Comparison of ENCODE assay signal across 14 mouse cellular contexts in genomic region chr9:45787071-45787470, GRCm38 (mm10). TPM values are rescaled to one million over a fixed set of nuclear protein-coding genes. Genes with fewer than 3 reads are reported as not detected.
DNase-seq lines count a peak whose midpoint lies in the region; ATAC-seq and TF ChIP-seq lines count a peak whose summit lies in the region.
"Had no signal": no experiment of that assay in that cellular context is flagged by ENCODE, and none has a peak within 500 bp of the region (broad histone marks: within the 10 kb centered on the region; RNA-seq: fewer than 3 reads in every experiment).

No protein-coding gene starts in this region.

- no peak overlapping the region for H3K27ac ChIP-seq in heart, postnatal 0 days (ENCODE audit: low read depth)
- H3K27ac ChIP-seq in lung, postnatal 0 days (ENCODE audit: low read length): no peak overlapping the region
- H3K27ac ChIP-seq in liver, postnatal 0 days (ENCODE audit: low read depth): peak overlapping the region; percentile 84
- H3K27ac ChIP-seq: forebrain, embryonic 12.5 days; limb, embryonic 12.5 days had no signal

- 0 out of 2 replicates have a peak, but pooled peaks cover 4% of the 10 kb centered on the region for H3K36me3 ChIP-seq in heart, postnatal 0 days (replicated peaks; ENCODE audit: control insufficient read depth, insufficient read depth, low read length)
- H3K36me3 ChIP-seq in lung, postnatal 0 days (ENCODE audit: insufficient read depth, low read length): no peaks in the 10 kb centered on the region
- 0 out of 2 replicates have a peak, but pooled peaks cover 4% of the 10 kb centered on the region for H3K36me3 ChIP-seq in liver, postnatal 0 days (replicated peaks; ENCODE audit: insufficient read depth, low read length)

- peak; percentile 61 for ATAC-seq in heart, postnatal 0 days (ENCODE audit: insufficient read depth, low read depth)
- peak; percentile 58 for ATAC-seq in lung, postnatal 0 days
- ATAC-seq in liver, postnatal 0 days: peak; percentile 57
- ATAC-seq: intestine, postnatal 0 days had no signal

- TF ChIP-seq CTCF in heart, postnatal 0 days (IDR thresholded peaks at IDR 0.05; ENCODE audit: low read depth): no peak
- TF ChIP-seq CTCF in lung, postnatal 0 days (IDR thresholded peaks at IDR 0.05): no peak
- TF ChIP-seq CTCF in liver, postnatal 0 days (IDR thresholded peaks at IDR 0.05; ENCODE audit: low read depth): no peak

- H3K9ac ChIP-seq in heart, postnatal 0 days (replicated peaks; ENCODE audit: low read depth, low read length): no peak overlapping the region
- no peak overlapping the region for H3K9ac ChIP-seq in lung, postnatal 0 days (replicated peaks; ENCODE audit: low read depth)
- H3K9ac ChIP-seq in liver, postnatal 0 days (replicated peaks): peak overlapping the region; percentile 67
- H3K9ac ChIP-seq: forebrain, embryonic 12.5 days; limb, embryonic 12.5 days had no signal

- DNase-seq in cerebellum, adult 11-12 months: peak; percentile 46
- no peak for DNase-seq in cerebellum, adult 9-10 months
- DNase-seq in heart, postnatal 0 days (ENCODE audit: low spot score): peak; percentile 26
- no peak for DNase-seq in heart, adult 11 months
- DNase-seq in lung, postnatal 0 days (ENCODE audit: low spot score): peak; percentile 36
- no peak for DNase-seq in lung, postnatal 14 days
- peak; percentile 30 for DNase-seq in liver, postnatal 0 days
- DNase-seq in frontal cortex, postnatal 10 days (ENCODE audit: low spot score in 2 of 2): no peak
- DNase-seq: adrenal gland, adult 8-10 months; layer of hippocampus, postnatal 36 days had no signal

- 39% methylated on average over 8 of the region's 8 CpGs for WGBS in heart, postnatal 0 days
- WGBS in lung, postnatal 0 days: 43% methylated on average over 8 of the region's 8 CpGs
- 78% methylated on average over 8 of the region's 8 CpGs for WGBS in liver, postnatal 0 days (ENCODE audit: insufficient replicate concordance)

- no peaks in the 10 kb centered on the region for H3K9me3 ChIP-seq in heart, postnatal 0 days (replicated peaks; ENCODE audit: control insufficient read depth, low read length)
- no peaks in the 10 kb centered on the region for H3K9me3 ChIP-seq in lung, postnatal 0 days (ENCODE audit: low read length)
- H3K9me3 ChIP-seq in liver, postnatal 0 days (ENCODE audit: low read length): no peaks in the 10 kb centered on the region
- H3K9me3 ChIP-seq: forebrain, embryonic 12.5 days; limb, embryonic 12.5 days; megakaryocyte, embryonic 14.5 days had no signal

- peaks cover 9% of the 10 kb centered on the region for H3K4me1 ChIP-seq in heart, postnatal 0 days (ENCODE audit: control insufficient read depth, insufficient read depth)
- no peaks in the 10 kb centered on the region for H3K4me1 ChIP-seq in lung, postnatal 0 days (ENCODE audit: insufficient read depth, low read depth, low read length)
- H3K4me1 ChIP-seq in liver, postnatal 0 days (ENCODE audit: insufficient read depth): peaks cover 17% of the 10 kb centered on the region
- H3K4me1 ChIP-seq: limb, embryonic 12.5 days; megakaryocyte, embryonic 14.5 days had no signal

- no peaks in the 10 kb centered on the region for H3K27me3 ChIP-seq in heart, postnatal 0 days (ENCODE audit: control insufficient read depth, insufficient read depth, low read length)
- no peaks in the 10 kb centered on the region for H3K27me3 ChIP-seq in lung, postnatal 0 days (replicated peaks; ENCODE audit: insufficient read depth, low read length)
- no peaks in the 10 kb centered on the region for H3K27me3 ChIP-seq in liver, postnatal 0 days (ENCODE audit: insufficient read depth, low read length)
- H3K27me3 ChIP-seq: forebrain, embryonic 12.5 days; limb, embryonic 12.5 days had no signal

- TF ChIP-seq EP300 in heart, postnatal 0 days (IDR thresholded peaks at IDR 0.05; ENCODE audit: low read depth): no peak
- no peak for TF ChIP-seq EP300 in lung, postnatal 0 days (IDR thresholded peaks at IDR 0.05)
- TF ChIP-seq EP300 in liver, postnatal 0 days (IDR thresholded peaks at IDR 0.05; ENCODE audit: low read depth): no peak

- no peak overlapping the region for H3K4me3 ChIP-seq in heart, postnatal 0 days (ENCODE audit: low read depth, low read length)
- no peak overlapping the region for H3K4me3 ChIP-seq in lung, postnatal 0 days (ENCODE audit: low read depth, low read length)
- peak overlapping the region; percentile 53 for H3K4me3 ChIP-seq in liver, postnatal 0 days (ENCODE audit: low read depth, low read length)
- H3K4me3 ChIP-seq: forebrain, embryonic 12.5 days; limb, embryonic 12.5 days; megakaryocyte, embryonic 14.5 days had no signal

- no peak overlapping the region; the same call in 1 of the 2 replicates for H3K4me2 ChIP-seq in heart, postnatal 0 days (ENCODE audit: low read depth, low read length)
- H3K4me2 ChIP-seq in lung, postnatal 0 days (replicated peaks; ENCODE audit: low read depth, low read length): no peak overlapping the region
- H3K4me2 ChIP-seq in liver, postnatal 0 days (ENCODE audit: low read depth, low read length): peak overlapping the region; percentile 66
- H3K4me2 ChIP-seq: forebrain, embryonic 12.5 days; limb, embryonic 12.5 days had no signal

RNA-seq across cellular contexts. Expression of gene Cep164, which starts 41.4 kb away (rescaled TPM):
- 15.7 and 29.8 TPM in 2 replicates for total RNA-seq in heart, postnatal 0 days (2014; rRNA removed; ENCODE audit: low replicate concordance)
- polyA plus RNA-seq in heart, postnatal 0 days (2015; fragmentation: Nextera tagmentation; extraction: Ambion mirVana): 7.0 and 9.4 TPM in 2 replicates
- polyA plus RNA-seq in lung, postnatal 0 days (2015; fragmentation: Nextera tagmentation; extraction: Ambion mirVana): 16.5 and 19.4 TPM in 2 replicates
- 6.1 and 6.6 TPM in 2 replicates for polyA plus RNA-seq in liver, postnatal 0 days (2015; fragmentation: Nextera tagmentation; extraction: Ambion mirVana)

RNA-seq across cellular contexts. Expression of gene Bace1, which starts 51.3 kb away (rescaled TPM):
- 29.0 and 52.6 TPM in 2 replicates for total RNA-seq in heart, postnatal 0 days (2014; rRNA removed; ENCODE audit: low replicate concordance)
- polyA plus RNA-seq in heart, postnatal 0 days (2015; fragmentation: Nextera tagmentation; extraction: Ambion mirVana): 16.7 and 17.8 TPM in 2 replicates
- 16.6 and 18.3 TPM in 2 replicates for polyA plus RNA-seq in lung, postnatal 0 days (2015; fragmentation: Nextera tagmentation; extraction: Ambion mirVana)
- polyA plus RNA-seq in liver, postnatal 0 days (2015; fragmentation: Nextera tagmentation; extraction: Ambion mirVana): 8.3 and 10.7 TPM in 2 replicates

Comparison
In these comparisons a context has a peak if more than half of its experiments do, and no peak if none do; other contexts are left out.
1. DNase-seq: peak in cerebellum, adult 11-12 months (single experiment), heart, postnatal 0 days (single experiment), lung, postnatal 0 days (single experiment) and liver, postnatal 0 days (single experiment); none in cerebellum, adult 9-10 months (single experiment), heart, adult 11 months (single experiment), lung, postnatal 14 days (single experiment) and frontal cortex, postnatal 10 days (0 of 2).
2. Peak in every context shown above with its lines, with median percentiles within 50 percentile points of each other: ATAC-seq.